Mouse (Mus musculus) embryonic fibroblast, embryonic 13.5 days (primary cell): Measurements from ENCODE around the gene Drg2.

ENCODE experiments used
- CTCF ChIP-seq: IDR thresholded peaks from 2 replicates; pipeline ENCODE4 v1.5.1; 2011; ENCODE audit warnings: mild to moderate bottlenecking, control low read depth, low read length, moderate library complexity, borderline replicate concordance; ENCODE audit not compliant: insufficient read depth
- POLR2A ChIP-seq: IDR thresholded peaks from 2 replicates; pipeline ENCODE4 v1.6.1; 2011; ENCODE audit warnings: low read depth, mild to moderate bottlenecking, control low read depth, low read length, moderate library complexity

GRCm38 (mm10) chr11:60444007-60444406 is 10.4 kb upstream of the Drg2 start:
- TF ChIP-seq CTCF (no peak), POLR2A (no peak)
